Mouse (Mus musculus) macrophage (primary cell): ENCODE data around the gene Mrpl17. TPM values are rescaled to one million over a fixed set of nuclear protein-coding genes. Genes with fewer than 3 reads are reported as not detected.

Source experiments
- H3K27ac ChIP-seq: fragments of 350-480 bp; formaldehyde crosslinking; 2 replicates; pipeline ENCODE4 v1.9.0; 2021
- H3K36me3 ChIP-seq: fragments of 350-480 bp; formaldehyde crosslinking; 2 replicates; pipeline ENCODE4 v1.9.0; 2021; ENCODE audit errors: inconsistent target
- H3K4me3 ChIP-seq: fragments of 350-480 bp; formaldehyde crosslinking; 2 replicates; pipeline ENCODE4 v1.9.0; 2021; ENCODE audit errors: inconsistent target
- H3K79me2 ChIP-seq: fragments of 350-480 bp; formaldehyde crosslinking; 2 replicates; pipeline ENCODE4 v1.9.0; 2021; ENCODE audit errors: inconsistent target
- WGBS: methylation state at CpG from one replicate; pipeline ENCODE4 v1.1.7; 2026; ENCODE audit warnings: inconsistent platforms; ENCODE audit not compliant: missing documents; 5-methylcytosine and 5-hydroxymethylcytosine counted together
- polyA plus RNA-seq: library from polyadenylated mRNA; stranded (reverse); fragments of 250-400 nt; gene quantifications from 3 replicates; pipeline ENCODE4 v1.2.4, GENCODE M21; 2018; ENCODE audit warnings: inconsistent platforms

The Mrpl17 gene
- polyA plus RNA-seq, 1 experiment from 2014 or later: 39.9 TPM

- WGBS: 56% methylated on average over 2 of the region's 2 CpGs
- Histone ChIP-seq H3K27ac (no peak overlapping the region), H3K79me2 (no peaks in the 10 kb centered on the region), H3K36me3 (no peaks in the 10 kb centered on the region), H3K4me3 (no peak overlapping the region)
These were observed 8.6 kb downstream of the Mrpl17 start for GRCm38 (mm10) chr7:105802312-105802711.

DNA sequence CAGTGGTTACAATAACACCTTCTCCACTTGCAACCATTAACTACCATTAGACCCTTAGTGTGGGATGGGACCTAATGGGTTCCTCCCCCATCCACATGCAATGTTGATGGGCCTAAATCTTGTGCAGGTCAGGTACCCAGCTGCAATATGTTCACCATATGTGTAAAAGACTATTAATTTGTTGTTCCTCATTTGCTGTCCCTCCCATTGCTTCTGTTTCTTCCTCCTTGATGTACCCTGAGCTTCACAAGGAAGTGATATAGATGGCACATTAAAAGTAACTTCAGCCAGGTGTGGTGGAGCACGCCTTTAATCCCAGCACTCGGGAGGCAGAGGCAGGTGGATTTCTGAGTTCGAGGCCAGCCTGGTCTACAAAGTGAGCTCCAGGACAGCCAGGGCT is 13.9 kb downstream of the Mrpl17 start:
- WGBS: 83% methylated on average over 1 of the region's 3 CpGs
- Histone ChIP-seq H3K79me2 (no peaks in the 10 kb centered on the region), H3K4me3 (no peak overlapping the region), H3K27ac (no peak overlapping the region), H3K36me3 (no peaks in the 10 kb centered on the region)

DNA sequence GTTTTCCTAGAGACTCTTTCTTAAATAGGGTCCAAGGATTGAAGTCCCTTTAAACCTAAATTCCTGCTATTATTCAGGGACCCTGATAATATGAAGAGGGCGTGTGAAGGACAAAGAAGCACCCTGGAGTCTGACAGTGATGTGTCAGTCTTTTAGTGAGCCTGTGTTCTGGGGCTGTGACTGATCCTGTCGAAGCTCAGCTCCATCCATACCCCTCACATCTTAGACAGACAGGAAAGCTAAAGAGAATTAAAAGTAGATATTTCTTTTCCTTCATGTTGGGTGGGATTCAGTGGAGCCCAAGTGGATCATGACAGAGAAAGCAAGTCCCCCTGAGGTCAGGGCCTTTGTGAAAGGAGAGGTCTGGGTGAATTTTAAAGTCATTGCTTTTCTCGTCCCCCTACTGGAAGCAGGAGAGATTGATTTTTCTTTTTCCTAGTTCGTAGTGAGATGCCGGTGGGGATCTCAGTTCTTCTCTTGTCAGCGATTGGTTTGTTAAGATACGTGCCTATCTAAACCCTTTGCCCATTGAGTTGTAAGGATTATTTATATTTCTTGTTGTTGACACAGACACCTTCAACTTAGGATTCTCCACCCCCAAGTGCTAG is 15.0 kb downstream of the Mrpl17 start:
- Histone ChIP-seq H3K79me2 (no peaks in the 10 kb centered on the region), H3K27ac (no peak overlapping the region), H3K36me3 (no peaks in the 10 kb centered on the region), H3K4me3 (no peak overlapping the region)
- WGBS: 55% methylated on average over 7 of the region's 7 CpGs

GRCm38 (mm10) chr7:105793701-105794100 is 17.2 kb downstream of the Mrpl17 start:
- Histone ChIP-seq H3K27ac (no peak overlapping the region), H3K79me2 (no peaks in the 10 kb centered on the region), H3K4me3 (no peak overlapping the region), H3K36me3 (no peaks in the 10 kb centered on the region)
- 87% methylated on average over 7 of the region's 7 CpGs for WGBS

DNA sequence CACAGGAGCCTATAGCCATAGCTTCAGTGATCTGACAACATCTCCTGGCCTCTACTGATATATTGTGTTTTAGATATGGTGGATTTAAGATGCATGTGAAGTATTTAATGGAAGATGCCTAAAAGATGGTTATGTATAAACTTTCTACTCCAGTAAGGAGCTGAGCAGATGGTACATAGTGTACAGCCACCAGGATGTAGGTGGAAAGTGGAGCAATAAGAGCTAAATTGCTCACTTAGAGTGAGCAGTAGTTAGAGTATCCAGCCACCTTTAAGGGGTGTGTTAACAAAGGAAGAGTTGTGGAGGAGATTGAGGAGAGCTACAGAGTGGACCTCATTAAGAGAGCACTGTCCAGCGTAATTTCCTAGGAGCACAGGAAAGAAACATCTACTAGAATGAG is 19.8 kb downstream of the Mrpl17 start:
- no peaks in the 10 kb centered on the region for H3K36me3 ChIP-seq
- H3K79me2 ChIP-seq: no peaks in the 10 kb centered on the region
- H3K27ac ChIP-seq: no peak overlapping the region
- H3K4me3 ChIP-seq: no peak overlapping the region
- 100% methylated on average over 1 of the region's 1 CpGs for WGBS

DNA sequence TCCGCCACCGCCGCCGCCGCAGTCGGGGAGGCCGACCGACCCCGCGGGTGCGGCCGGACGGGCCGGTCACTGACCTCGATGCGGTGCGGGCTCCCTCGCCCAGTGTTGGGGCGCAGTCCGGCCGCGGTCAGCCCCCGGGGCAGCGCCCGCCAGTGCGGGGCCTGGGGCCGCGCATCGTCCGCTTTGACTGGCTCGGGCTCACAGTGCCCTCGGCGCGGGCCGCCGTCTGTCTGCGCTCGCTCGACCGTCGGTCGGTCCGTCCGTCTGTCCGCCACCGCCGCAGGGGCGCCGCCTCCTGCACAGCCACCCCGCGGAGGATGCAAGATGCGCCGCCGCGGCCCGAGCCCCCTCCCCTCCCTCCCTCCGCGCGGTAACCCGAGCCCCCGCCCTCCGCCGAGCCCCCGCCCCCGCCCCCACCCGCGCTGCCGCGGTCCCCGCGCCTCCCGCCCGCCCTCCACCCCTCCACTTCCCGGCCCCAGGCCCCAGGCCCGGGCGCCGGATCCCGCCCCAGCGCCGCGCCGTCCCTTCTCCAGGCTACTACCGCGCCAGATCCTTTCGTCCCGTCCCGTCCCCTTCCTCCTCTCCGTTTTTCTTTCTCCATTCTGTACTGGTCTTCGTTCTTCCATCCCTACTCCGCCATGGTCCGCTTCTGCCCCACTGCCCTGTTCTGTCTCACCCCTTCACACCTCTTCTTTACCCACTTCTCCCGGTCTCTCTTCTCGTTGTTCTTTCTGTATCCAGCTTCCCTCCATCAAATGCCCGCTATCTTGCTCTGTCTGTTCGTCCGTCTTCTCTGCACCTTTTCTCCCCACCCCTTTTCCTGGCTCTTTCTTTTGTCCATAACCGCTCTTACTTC is 23.4 kb downstream of the Mrpl17 start, which contains the start of gene Dchs1:
Gene Dchs1, minus strand, starts transcription at position 370 of the 856 bp plus-strand sequence.
- Histone ChIP-seq H3K36me3 (no peaks in the 10 kb centered on the region), H3K4me3 (no peak within 1 kb of the TSS), H3K27ac (no peak within 1 kb of the TSS), H3K79me2 (no peaks in the 10 kb centered on the region)
- 1% methylated on average over 42 of the region's 97 CpGs for whole genome bisulfite sequencing

- Histone ChIP-seq H3K27ac (no peak overlapping the region), H3K4me3 (no peak overlapping the region), H3K36me3 (no peaks in the 10 kb centered on the region), H3K79me2 (no peaks in the 10 kb centered on the region)
- 61% methylated on average over 8 of the region's 20 CpGs for WGBS
These were observed 24.2 kb downstream of the Mrpl17 start for GRCm38 (mm10) chr7:105786506-105787284.

GRCm38 (mm10) chr7:105784556-105784955 is 26.3 kb downstream of the Mrpl17 start:
- WGBS: 81% methylated on average over 4 of the region's 4 CpGs
- no peaks in the 10 kb centered on the region for H3K36me3 ChIP-seq
- no peak overlapping the region for H3K4me3 ChIP-seq
- no peaks in the 10 kb centered on the region for H3K79me2 ChIP-seq
- H3K27ac ChIP-seq: no peak overlapping the region

- no peak overlapping the region for H3K4me3 ChIP-seq
- WGBS: 76% methylated on average over 4 of the region's 4 CpGs
- no peak overlapping the region for H3K27ac ChIP-seq
- no peaks in the 10 kb centered on the region for H3K36me3 ChIP-seq
- no peaks in the 10 kb centered on the region for H3K79me2 ChIP-seq
These were observed 27.0 kb downstream of the Mrpl17 start for GRCm38 (mm10) chr7:105783861-105784260.

DNA sequence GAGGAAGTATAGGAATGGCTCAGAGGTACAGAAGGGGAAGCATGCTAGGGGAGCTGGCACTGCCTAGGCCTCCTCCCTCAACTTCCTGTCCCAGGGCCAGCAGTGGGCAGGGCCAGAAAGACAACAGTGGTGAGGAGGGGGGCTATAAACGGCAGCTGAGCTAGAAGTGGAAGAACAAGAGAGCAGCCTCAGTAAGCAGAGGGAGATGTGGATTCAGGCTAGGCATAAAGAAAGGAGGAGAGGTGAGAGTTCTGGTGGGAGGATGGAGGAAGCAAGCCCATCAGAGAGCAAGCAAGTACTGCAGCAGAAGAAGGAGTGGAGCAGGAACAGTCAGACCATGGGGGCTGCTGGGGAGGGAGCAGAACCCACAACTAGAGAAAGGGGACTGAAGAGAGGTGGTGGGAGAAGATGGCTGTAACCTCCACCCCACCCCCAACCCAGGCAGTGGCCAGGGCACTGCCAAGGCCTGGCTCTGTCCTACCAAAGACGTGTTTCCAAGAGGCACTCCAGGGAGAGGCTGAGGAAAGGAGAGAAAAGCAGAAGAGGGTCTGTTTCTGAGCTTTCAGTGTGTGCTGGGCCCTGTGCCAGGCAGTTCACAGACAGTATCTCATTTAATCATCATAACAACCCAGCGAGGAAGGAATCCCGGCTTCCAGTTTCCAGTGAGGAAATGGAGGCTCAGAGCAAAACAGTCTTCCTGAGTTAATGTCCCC is 32.2 kb downstream of the Mrpl17 start:
- Histone ChIP-seq H3K79me2 (no peaks in the 10 kb centered on the region), H3K27ac (peak overlapping the region; percentile 72), H3K36me3 (no peaks in the 10 kb centered on the region), H3K4me3 (no peak overlapping the region)
- WGBS: 26% methylated on average over 4 of the region's 4 CpGs

- WGBS: 19% methylated on average over 13 of the region's 13 CpGs
- Histone ChIP-seq H3K79me2 (no peaks in the 10 kb centered on the region), H3K27ac (peak overlapping the region; percentile 72), H3K36me3 (no peaks in the 10 kb centered on the region), H3K4me3 (no peak overlapping the region)
These were observed 32.9 kb downstream of the Mrpl17 start for GRCm38 (mm10) chr7:105777797-105778552.

DNA sequence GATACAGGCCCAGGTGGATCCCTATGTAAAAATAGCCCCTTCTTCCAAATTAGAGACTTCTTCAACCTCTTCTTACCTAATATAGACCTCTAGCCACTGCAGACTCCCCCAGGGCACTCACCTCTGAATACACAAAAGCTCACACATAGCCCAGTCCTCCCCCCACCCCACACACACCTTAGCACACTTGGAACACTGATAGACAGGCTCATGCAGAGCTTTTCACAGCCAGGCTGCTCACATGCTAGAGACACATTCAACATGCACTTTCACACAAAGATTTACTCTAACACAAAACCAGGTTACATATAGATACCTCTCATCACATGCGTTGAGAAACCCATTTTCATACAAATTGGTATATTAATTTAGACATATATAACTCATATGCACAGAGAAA is 33.6 kb downstream of the Mrpl17 start:
- Histone ChIP-seq H3K27ac (peak overlapping the region; percentile 72), H3K36me3 (no peaks in the 10 kb centered on the region), H3K4me3 (no peak overlapping the region), H3K79me2 (no peaks in the 10 kb centered on the region)
- 88% methylated on average over 1 of the region's 1 CpGs for WGBS

GRCm38 (mm10) chr7:105776026-105776425 is 34.9 kb downstream of the Mrpl17 start:
- H3K79me2 ChIP-seq: no peaks in the 10 kb centered on the region
- no peak overlapping the region for H3K27ac ChIP-seq
- no peak overlapping the region for H3K4me3 ChIP-seq
- WGBS: 96% methylated on average over 2 of the region's 2 CpGs
- no peaks in the 10 kb centered on the region for H3K36me3 ChIP-seq

- Histone ChIP-seq H3K79me2 (no peaks in the 10 kb centered on the region), H3K27ac (no peak overlapping the region), H3K4me3 (no peak overlapping the region), H3K36me3 (no peaks in the 10 kb centered on the region)
- WGBS: 80% methylated on average over 8 of the region's 8 CpGs
These were observed 36.2 kb downstream of the Mrpl17 start for GRCm38 (mm10) chr7:105774661-105775060.
